Mouse (Mus musculus) retina, adult 2 months (tissue): ENCODE results near the gene Ilf3.

ENCODE experiments used
- DNase-seq: peaks from one replicate; pipeline ENCODE4 v3.0.0-alpha.2; 2012; ENCODE audit warnings: low read depth, low spot score

Ilf3 gene

GRCm38 (mm10) chr9:21437577-21437976 is 69.9 kb downstream of the Ilf3 start:
- DNase-seq, result no peak

GRCm38 (mm10) chr9:21438219-21438618 is 70.5 kb downstream of the Ilf3 start:
- no peak for DNase-seq

DNA sequence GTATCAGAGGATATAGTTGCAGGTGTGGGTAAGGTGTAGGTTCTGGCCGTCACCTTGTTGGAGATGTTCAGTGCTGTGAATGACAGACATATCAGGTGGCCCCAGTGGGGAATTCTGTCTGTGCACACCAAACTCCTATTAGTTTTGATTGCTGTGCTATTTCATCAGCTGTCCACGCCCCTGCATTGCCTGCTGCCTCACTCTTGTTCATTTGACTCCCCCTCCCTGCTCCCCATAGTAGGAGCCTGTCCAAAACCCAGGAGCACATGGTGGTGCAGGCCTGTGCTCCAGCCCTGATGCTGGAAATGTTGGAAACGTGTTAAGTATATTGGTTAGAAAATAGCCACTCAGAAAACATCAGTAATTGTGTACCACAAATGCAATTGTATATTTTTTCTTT is 71.8 kb downstream of the Ilf3 start:
- no peak for DNase-seq

DNA sequence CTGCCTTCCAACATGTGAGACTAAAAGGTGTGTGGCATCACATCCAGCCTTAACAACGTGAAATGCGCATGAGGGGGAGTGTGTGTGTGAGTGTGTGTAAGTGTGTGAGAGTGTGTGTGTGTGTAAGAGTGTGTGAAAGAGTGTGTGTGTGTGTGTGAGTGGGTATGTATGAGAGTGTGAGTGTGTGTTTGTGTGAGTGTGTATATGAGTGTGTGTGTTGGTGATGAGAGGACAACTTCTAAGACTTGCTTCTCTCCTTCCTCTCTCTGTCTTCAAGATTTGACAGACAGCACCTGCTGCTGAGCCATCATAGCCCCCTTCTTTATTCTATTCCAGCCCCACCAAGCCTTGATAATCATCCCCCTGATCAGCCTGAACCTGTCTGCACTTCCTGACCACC is 72.2 kb downstream of the Ilf3 start:
- no peak for DNase-seq

- DNase-seq, result no peak
Observed at GRCm38 (mm10) chr9:21440387-21440786, 72.7 kb downstream of the Ilf3 start.

- DNase-seq, result no peak
Observed at GRCm38 (mm10) chr9:21443853-21444252, 76.2 kb downstream of the Ilf3 start.

DNA sequence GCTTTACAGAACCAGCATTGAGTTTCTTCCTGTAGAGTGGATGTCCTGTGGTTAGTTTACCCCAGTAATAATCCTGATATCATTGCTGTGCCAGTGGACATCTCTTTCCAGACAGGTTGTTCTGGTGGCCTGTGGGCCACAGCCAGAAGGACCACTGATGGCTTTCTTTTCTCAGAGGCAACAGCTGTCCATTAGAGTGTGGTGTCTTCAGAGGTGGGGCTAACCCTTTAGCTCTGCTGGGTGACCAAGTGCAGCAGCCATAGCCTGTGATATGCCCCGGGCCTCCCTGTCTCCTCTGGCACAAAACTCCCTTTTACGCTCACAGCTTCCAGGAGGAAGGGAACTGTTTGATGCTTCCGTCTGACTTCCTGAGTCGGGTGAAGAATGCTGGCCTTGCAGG is 76.9 kb downstream of the Ilf3 start:
- DNase-seq, result no peak

DNA sequence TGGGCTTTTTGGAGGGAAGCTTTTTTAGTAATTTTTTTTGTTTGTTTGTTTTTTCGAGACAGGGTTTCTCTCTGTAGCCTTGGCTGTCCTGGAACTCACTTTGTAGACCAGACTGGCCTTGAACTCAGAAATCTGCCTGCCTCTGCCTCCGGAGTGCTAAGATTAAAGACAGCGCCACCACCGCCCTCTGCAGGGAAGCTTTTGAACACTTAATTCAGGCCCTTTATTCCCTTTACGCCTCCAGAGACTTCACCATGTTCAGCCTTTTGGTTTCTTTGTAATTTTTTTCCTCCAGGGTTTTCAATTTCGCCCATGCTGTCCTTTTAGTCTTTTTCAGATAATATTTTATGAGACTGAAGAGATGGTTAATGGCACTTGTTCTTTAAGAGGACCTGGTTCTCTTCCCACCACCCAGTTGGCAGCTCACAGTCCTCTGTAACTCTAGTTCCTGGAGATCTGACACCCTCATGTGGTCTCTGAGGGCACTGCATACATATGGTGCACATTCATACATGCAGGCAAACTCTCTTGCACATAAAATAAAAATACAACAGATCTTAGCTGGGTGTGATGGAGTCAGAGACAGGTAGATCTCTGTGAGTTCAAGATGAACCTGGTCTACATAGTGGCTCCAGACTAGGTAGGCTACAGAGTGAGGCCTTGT is 77.5 kb downstream of the Ilf3 start:
- DNase-seq, result no peak

DNA sequence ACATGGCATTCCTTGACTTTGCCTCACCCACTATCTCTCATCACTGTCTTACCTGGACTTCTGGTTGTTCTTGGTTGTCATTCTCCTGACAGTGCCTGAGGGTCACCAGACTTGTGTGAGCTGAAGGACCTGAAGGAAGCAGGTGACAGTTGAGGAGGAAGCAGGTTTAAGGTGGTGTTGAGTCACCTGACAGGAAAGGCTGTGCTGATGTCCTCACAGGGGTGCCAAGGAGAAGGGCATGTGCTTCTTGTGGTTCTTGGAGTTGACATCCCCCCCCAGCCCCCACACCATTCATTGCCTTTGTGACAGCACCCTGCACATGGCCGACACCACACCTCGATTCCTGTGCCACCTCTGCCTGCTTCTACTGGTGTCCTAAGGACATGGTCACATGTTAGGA is 80.1 kb downstream of the Ilf3 start:
- DNase-seq, result no peak

DNA sequence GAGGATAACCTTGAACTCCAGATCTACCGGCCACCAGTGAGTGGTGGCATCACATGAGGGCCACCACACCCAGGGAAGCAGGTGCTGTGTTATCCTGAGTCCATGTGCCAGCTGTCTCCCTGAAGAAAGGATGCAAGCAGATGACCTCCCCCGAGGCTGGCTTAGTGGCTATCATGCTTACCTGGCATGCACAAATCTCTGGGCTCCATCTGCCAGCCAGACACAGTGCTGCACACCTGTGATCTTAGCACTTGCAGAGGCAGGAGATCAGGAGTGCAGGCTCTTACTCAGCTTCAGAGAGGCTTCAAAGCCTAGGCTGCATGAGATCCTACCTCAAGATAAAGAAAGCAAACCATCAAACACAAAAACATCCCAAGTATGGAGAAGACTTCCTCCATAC is 82.0 kb downstream of the Ilf3 start:
- DNase-seq, result no peak

DNA sequence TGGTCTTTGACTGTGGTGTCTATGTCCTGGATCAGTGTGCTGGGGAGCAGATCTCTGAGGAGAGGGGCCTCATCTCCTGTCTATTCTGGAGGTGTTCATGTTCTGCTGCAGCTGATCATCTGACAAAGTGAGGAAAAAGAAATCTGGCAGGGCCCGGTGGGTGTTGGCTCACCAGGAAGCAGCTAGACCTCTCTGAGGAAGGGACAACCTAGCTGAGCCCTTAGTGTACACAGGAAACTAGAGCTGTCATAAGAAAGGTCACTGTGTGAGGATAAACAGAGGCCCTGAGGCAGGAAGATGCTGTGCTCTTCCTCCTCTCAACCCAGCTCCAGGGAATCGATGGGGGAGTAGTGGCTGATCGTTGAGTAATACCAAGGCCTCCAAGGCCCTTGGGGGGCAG is 82.6 kb downstream of the Ilf3 start:
- no peak for DNase-seq

DNA sequence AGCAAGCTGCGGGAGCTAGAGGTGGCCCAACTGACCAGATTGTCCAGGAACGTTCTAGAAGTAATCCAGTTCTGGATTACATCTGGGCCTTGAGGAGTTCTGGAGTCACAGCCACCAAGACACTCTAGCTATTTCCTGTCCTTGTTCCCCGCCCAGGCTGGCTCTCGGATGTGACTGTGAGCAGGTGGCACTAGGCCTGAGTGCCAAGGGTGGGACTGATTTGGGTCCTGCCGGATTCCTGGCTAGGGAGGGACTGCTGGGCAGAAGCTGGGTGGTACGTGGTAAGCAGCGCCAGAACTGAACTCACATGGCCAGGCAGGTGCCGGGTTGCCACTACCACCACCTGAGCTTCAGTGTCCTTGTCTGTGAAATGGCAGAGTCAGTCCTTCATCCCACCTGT is 83.7 kb downstream of the Ilf3 start:
- no peak for DNase-seq

- no peak for DNase-seq
Observed at GRCm38 (mm10) chr9:21451870-21452269, 84.2 kb downstream of the Ilf3 start.

GRCm38 (mm10) chr9:21453003-21453402 is 85.3 kb downstream of the Ilf3 start:
- no peak for DNase-seq

- DNase-seq, result no peak
Observed at GRCm38 (mm10) chr9:21453459-21453858, 85.8 kb downstream of the Ilf3 start.

- no peak for DNase-seq
Observed at GRCm38 (mm10) chr9:21454556-21454955, 86.9 kb downstream of the Ilf3 start.
